Mouse (Mus musculus): ENCODE measurements around the gene Ufd1. TPM values are rescaled to one million over a fixed set of nuclear protein-coding genes. Genes with fewer than 3 reads are reported as not detected.

Ufd1 gene
- polyA plus RNA-seq, 1 experiment from 2014 or later, result 96.4 TPM

DNA sequence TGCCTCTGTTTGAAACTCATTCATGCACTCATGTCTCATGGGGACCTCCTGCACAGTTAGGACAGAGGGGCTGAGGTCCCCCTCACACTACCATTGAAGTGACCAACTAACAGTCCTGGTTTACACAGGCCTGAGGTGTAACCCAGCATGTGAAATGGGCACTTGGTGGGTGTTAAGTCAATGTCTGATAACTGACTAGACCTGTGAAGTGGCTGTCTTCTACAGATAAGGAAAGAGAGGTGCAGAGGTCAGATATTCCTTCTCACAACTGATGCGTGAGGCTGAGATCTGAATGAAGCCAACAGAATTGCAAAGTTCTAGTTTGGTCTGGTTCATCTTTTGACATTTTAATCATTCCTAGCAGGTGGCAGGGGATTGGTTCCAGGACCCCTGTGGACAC lies 26.1 kb upstream of the Ufd1 start:
- no peaks in the 10 kb centered on the region for H3K27me3 ChIP-seq (ENCODE audit: low read depth, poor library complexity, severe bottlenecking)
- H3K4me1 ChIP-seq, result no peaks in the 10 kb centered on the region
- no peak for DNase-seq (ENCODE audit: low spot score)
- peaks cover 95% of the 10 kb centered on the region for H3K36me3 ChIP-seq
- no peak overlapping the region for H3K4me3 ChIP-seq
- no peaks in the 10 kb centered on the region for H3K9me3 ChIP-seq (replicated peaks)
- H3K27ac ChIP-seq (replicated peaks), result no peak overlapping the region
- 85% methylated on average over 1 of the region's 1 CpGs for WGBS

DNA sequence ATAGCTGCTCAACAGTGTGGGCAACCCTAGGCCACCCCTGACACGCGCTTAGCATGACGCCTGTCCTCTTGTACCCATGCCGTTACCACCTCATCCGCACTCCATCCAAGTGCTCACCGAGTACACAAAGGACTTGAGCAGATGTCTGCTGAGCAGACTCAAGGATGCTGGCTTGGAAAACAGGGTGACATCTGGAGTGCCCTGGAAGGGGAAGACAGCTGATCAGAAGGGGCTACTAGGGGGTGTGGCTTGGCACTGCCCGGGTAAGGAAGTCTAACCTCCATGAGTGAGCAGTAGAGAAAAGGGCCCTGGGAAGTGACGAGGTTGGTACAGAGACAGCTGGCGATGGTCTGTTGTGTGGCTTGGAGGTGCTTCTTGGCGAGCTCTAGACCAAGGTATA lies 24.9 kb upstream of the Ufd1 start:
- Histone ChIP-seq H3K4me3 (no peak overlapping the region), H3K4me1 (no peaks in the 10 kb centered on the region), H3K36me3 (peaks cover 95% of the 10 kb centered on the region), H3K9me3 (replicated peaks) (no peaks in the 10 kb centered on the region), H3K27ac (replicated peaks) (no peak overlapping the region), H3K27me3 (ENCODE audit: low read depth, poor library complexity, severe bottlenecking) (no peaks in the 10 kb centered on the region)
- 94% methylated on average over 10 of the region's 10 CpGs for WGBS
- no peak for DNase-seq (ENCODE audit: low spot score)

DNA sequence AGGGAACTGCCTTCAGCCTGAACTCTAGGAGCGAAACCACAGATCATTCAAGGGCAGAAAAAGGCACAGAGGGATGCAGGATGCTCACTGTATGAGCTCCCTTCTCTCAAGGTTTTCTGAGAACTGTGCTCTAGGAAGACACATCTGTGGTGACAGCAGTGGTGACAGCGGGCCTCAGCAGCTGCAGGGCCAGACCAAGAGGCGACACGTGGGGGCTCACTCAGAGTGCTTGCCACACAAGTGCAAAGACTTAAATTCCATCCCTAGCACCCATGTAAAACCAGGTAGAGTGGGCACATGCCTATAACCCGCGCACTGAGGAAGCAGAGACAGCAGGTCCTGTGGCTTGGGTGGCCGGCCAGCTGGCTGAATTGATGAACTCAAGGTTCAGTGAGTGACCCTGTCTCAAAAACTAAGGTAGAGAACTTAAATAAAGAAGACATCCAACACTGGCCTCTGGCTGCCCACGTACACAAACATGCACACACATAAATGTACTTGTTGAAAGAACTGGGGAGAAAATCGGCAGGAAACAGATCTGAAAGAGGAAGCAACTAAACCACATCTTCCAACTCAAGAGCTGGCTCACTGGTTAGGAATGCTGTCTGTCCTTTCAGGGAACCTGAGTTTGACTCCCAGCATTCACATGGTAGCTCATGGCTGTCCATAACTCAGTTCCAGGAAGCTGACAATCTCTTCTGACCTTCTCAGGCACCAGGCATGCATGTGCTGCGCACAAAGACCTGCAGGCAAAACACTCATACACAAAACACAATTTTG lies 22.8 kb upstream of the Ufd1 start:
- DNase-seq (ENCODE audit: low spot score), result no peak
- WGBS, result 96% methylated on average over 10 of the region's 10 CpGs
- Histone ChIP-seq H3K4me3 (no peak overlapping the region), H3K27me3 (ENCODE audit: low read depth, poor library complexity, severe bottlenecking) (no peaks in the 10 kb centered on the region), H3K4me1 (no peaks in the 10 kb centered on the region), H3K9me3 (replicated peaks) (no peaks in the 10 kb centered on the region), H3K27ac (replicated peaks) (no peak overlapping the region), H3K36me3 (peaks cover 95% of the 10 kb centered on the region)

DNA sequence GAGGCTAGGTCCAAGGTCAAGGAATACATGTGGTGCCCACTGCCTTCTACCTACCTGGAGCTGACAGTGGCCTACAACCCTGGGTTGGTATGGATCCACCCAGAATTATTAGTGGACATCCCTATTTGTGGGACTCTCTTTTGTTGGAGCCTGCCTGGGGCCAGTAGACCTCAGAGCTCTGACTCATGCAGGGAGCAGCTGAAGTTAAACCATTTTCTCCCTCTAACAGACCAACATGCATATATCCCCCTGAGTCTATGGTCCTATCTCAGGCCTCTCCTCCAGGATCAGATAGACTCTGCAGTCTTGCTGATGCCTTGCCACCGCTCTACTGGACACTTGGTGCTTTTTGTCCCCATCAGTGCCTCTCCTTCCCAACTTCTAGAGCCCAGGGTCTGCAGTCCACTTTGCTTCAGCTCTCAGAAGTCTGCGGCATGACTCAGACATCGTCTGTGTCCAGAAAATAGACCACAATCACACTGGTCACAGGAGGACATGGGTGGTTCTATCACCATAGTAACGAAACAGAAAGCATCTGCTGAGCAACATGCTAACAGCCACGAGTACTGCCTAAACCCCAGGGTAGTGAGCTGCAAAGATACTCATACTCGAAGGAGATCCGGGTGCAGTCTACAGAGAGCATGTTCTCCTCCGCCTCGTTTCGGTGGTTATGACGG lies 16.2 kb upstream of the Ufd1 start:
- WGBS, result 94% methylated on average over 11 of the region's 11 CpGs
- no peak overlapping the region for H3K27ac ChIP-seq (replicated peaks)
- no peaks in the 10 kb centered on the region for H3K27me3 ChIP-seq (ENCODE audit: low read depth, poor library complexity, severe bottlenecking)
- no peak for DNase-seq (ENCODE audit: low spot score)
- no peaks in the 10 kb centered on the region for H3K4me1 ChIP-seq
- no peaks in the 10 kb centered on the region for H3K9me3 ChIP-seq (replicated peaks)
- no peak overlapping the region for H3K4me3 ChIP-seq
- H3K36me3 ChIP-seq, result peaks cover 99% of the 10 kb centered on the region

DNA sequence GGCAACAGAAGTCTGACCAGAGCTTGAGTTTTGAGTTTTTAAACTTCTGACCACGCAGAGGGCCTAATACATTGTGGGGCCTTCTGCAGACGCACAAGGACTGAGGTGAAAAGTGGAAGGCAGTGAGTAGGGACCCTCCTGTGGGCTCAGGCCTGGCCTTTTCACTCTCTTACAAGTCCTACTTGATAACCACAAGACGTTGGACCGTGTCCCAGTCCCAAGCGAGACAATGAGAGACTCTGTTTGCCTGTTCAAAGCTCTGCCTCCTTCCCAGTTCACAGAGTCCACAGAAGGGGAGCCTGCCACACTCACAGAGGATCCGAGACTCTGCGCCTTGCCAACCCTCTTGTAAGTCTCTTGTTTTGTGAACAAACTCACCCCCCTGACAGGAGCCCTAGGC lies 14.9 kb upstream of the Ufd1 start:
- no peaks in the 10 kb centered on the region for H3K27me3 ChIP-seq (ENCODE audit: low read depth, poor library complexity, severe bottlenecking)
- 96% methylated on average over 7 of the region's 7 CpGs for WGBS
- H3K4me3 ChIP-seq, result no peak overlapping the region
- no peak overlapping the region for H3K27ac ChIP-seq (replicated peaks)
- H3K4me1 ChIP-seq, result no peaks in the 10 kb centered on the region
- no peaks in the 10 kb centered on the region for H3K9me3 ChIP-seq (replicated peaks)
- DNase-seq (ENCODE audit: low spot score), result no peak
- peaks cover 99% of the 10 kb centered on the region for H3K36me3 ChIP-seq

DNA sequence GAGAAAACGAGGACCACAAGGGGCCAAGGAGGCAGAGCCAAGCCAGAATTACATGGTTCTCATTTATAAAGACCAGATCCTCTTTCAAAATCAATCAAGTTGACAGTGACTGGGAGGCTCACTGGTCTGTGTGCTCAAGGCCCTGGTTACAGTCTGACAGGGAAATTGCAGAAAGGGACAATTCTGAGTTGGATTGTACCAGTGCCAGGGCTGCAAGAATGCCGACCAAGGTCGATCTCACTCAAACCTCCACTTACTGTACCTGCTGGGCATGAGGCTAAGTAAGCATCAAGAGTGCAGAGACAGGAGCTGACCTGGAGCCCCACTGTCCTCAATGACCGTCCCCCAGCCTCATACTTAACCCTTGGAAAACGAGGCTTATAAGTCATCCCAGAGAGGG lies 13.4 kb upstream of the Ufd1 start:
- H3K4me1 ChIP-seq, result no peaks in the 10 kb centered on the region
- no peaks in the 10 kb centered on the region for H3K9me3 ChIP-seq (replicated peaks)
- no peak overlapping the region for H3K4me3 ChIP-seq
- WGBS, result 93% methylated on average over 5 of the region's 5 CpGs
- no peak overlapping the region for H3K27ac ChIP-seq (replicated peaks)
- DNase-seq (ENCODE audit: low spot score), result no peak
- H3K36me3 ChIP-seq, result peaks cover 94% of the 10 kb centered on the region
- no peaks in the 10 kb centered on the region for H3K27me3 ChIP-seq (ENCODE audit: low read depth, poor library complexity, severe bottlenecking)

DNA sequence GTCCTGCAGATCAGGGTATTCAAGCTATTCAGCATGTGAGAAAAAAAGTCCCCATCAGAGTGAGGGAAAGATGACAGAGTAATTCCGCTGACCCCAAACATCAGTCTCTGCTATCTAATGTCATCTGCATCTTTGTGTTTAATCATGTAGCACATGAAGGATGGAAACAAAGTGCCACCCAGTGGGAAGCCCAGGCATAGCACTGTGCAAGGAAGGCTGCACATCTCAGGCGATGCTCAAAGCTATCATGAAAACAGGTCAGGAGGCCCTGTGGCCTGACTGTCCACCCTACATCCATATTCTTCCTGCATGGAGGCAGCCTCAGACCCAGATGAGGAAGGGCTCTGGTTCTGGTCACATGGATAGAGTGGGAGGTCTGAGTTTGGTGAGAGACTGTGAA lies 12.7 kb upstream of the Ufd1 start:
- no peaks in the 10 kb centered on the region for H3K27me3 ChIP-seq (ENCODE audit: low read depth, poor library complexity, severe bottlenecking)
- WGBS, result 80% methylated on average over 2 of the region's 2 CpGs
- no peak overlapping the region for H3K4me3 ChIP-seq
- peak; percentile 37 for DNase-seq (ENCODE audit: low spot score)
- H3K9me3 ChIP-seq (replicated peaks), result no peaks in the 10 kb centered on the region
- H3K27ac ChIP-seq (replicated peaks), result no peak overlapping the region
- peaks cover 91% of the 10 kb centered on the region for H3K36me3 ChIP-seq
- no peaks in the 10 kb centered on the region for H3K4me1 ChIP-seq

DNA sequence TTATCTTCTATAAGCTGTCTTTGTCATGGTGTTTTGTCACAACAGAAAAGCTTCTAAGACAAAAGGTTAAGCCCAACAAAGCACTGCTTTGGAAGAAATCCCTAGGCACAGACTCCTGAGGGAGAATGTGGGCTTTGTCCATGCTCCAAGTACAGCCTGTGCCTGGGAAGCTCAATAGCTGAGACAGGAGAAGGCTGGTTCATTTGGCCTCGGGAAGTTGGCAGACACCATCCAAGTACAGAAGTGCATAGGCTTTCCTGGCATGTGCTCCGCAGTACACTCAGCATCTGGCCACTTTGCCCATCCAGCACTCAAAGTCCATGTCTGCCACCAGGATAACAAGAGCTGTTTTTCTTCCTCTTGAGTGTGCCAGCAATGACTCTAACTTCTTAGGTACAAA lies 5.8 kb upstream of the Ufd1 start:
- no peaks in the 10 kb centered on the region for H3K27me3 ChIP-seq (ENCODE audit: low read depth, poor library complexity, severe bottlenecking)
- H3K27ac ChIP-seq (replicated peaks), result no peak overlapping the region
- DNase-seq (ENCODE audit: low spot score), result no peak
- H3K36me3 ChIP-seq, result peaks cover 84% of the 10 kb centered on the region
- no peaks in the 10 kb centered on the region for H3K9me3 ChIP-seq (replicated peaks)
- no peak overlapping the region for H3K4me3 ChIP-seq
- 90% methylated on average over 2 of the region's 2 CpGs for WGBS
- peaks cover 7% of the 10 kb centered on the region for H3K4me1 ChIP-seq

DNA sequence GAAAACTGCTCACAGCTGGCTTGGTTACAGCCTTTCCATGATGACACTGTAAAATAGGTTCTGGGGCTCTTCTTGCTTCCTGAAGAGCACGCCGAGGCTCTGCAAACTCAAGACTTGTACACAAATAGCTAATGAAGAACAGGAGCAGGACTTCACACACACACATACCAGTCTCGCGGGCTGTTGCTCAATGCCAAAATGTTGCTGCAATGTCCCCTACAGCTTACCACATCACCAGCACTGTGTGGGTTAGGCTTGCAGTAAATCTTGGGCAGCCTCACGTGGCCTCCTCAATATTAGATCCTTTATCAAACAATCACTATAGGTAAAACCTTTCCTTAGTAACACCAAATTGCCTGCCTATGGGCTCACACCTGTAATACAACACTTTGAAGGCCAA lies 2.6 kb upstream of the Ufd1 start:
- Histone ChIP-seq H3K4me3 (no peak overlapping the region), H3K4me1 (peaks cover 26% of the 10 kb centered on the region), H3K9me3 (replicated peaks) (no peaks in the 10 kb centered on the region), H3K27ac (replicated peaks) (no peak overlapping the region), H3K27me3 (ENCODE audit: low read depth, poor library complexity, severe bottlenecking) (no peaks in the 10 kb centered on the region), H3K36me3 (peaks cover 61% of the 10 kb centered on the region)
- DNase-seq (ENCODE audit: low spot score), result no peak
- 95% methylated on average over 5 of the region's 5 CpGs for WGBS

DNA sequence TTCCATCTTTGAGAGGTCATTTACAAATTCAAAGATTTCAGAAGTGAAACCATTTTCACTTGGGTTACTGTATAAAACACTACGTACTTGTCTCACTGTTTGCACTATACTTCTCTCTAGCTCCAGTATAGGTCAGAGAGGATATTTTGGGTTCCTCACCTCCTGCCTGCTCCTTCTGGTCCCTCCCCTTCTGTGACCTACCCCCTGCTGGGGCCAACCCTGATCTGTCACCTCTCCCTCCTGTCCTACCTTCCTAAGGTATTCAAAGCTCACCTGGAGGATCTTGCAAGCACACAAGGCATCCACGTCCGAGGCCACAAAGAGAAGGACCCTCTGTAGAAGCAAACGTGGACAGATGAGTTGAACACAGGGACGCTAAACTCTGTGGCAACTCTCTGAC lies 547 bp upstream of the Ufd1 start:
- DNase-seq (ENCODE audit: low spot score), result no peak
- 10% methylated on average over 5 of the region's 5 CpGs for WGBS
- Histone ChIP-seq H3K27ac (replicated peaks) (peak overlapping the region; percentile 90), H3K36me3 (peaks cover 59% of the 10 kb centered on the region), H3K27me3 (ENCODE audit: low read depth, poor library complexity, severe bottlenecking) (no peaks in the 10 kb centered on the region), H3K4me1 (peaks cover 27% of the 10 kb centered on the region), H3K9me3 (replicated peaks) (no peaks in the 10 kb centered on the region), H3K4me3 (peak overlapping the region; percentile 91)

DNA sequence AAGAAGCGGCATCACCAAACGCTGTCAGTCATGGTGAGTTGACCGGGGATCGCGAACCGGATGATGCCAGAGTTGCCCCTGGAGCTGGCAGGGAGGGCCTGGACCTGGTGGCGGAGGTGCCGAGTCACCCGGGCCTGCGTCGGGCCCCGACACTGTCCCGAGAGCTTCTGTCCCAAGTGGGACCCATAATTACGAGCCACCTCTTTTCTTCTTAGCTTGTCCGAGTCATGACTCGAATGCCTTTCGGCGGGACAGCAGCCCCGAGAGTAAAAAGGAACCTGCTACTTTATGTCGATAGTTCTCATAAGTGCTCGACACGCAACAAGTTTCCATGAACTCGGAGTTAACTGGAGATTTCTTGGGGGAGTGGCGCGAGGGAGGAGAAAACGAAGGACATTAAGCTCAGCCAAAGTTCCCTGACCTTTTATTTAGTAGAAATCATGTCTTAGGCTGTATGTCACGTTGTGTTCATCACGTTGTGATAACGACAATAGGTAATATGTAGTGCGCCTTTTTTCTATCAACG lies 869 bp downstream of the Ufd1 start:
- H3K27me3 ChIP-seq (ENCODE audit: low read depth, poor library complexity, severe bottlenecking), result no peaks in the 10 kb centered on the region
- 3% methylated on average over 31 of the region's 31 CpGs for WGBS
- peaks cover 27% of the 10 kb centered on the region for H3K4me1 ChIP-seq
- H3K36me3 ChIP-seq, result peaks cover 59% of the 10 kb centered on the region
- DNase-seq (ENCODE audit: low spot score), result no peak
- peak overlapping the region; percentile 90 for H3K27ac ChIP-seq (replicated peaks)
- peak overlapping the region; percentile 91 for H3K4me3 ChIP-seq
- no peaks in the 10 kb centered on the region for H3K9me3 ChIP-seq (replicated peaks)

DNA sequence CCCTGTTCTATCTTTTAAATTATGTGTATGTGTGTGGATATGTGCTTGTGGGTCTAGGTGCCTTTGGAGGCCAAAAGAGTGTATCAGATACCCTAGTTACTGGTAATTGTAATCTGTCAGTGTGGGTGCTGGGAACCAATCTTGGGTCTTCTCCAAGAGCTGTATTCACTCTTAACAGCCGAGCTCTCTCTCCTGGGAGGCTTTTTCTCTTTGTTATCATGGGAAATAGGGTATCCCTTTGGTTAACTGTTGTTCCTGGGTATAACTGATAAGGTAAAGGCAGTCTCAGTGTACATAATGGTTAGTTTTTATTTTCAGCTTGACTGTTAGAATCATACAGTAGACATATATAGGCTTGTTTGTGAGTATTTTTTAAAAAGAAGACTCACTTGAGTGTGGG lies 10.8 kb downstream of the Ufd1 start:
- no peaks in the 10 kb centered on the region for H3K27me3 ChIP-seq (ENCODE audit: low read depth, poor library complexity, severe bottlenecking)
- H3K36me3 ChIP-seq, result peaks cover 100% of the 10 kb centered on the region
- H3K4me3 ChIP-seq, result no peak overlapping the region
- WGBS, result 88% methylated on average over 1 of the region's 1 CpGs
- no peak overlapping the region for H3K27ac ChIP-seq (replicated peaks)
- DNase-seq (ENCODE audit: low spot score), result no peak
- no peaks in the 10 kb centered on the region for H3K4me1 ChIP-seq
- no peaks in the 10 kb centered on the region for H3K9me3 ChIP-seq (replicated peaks)

DNA sequence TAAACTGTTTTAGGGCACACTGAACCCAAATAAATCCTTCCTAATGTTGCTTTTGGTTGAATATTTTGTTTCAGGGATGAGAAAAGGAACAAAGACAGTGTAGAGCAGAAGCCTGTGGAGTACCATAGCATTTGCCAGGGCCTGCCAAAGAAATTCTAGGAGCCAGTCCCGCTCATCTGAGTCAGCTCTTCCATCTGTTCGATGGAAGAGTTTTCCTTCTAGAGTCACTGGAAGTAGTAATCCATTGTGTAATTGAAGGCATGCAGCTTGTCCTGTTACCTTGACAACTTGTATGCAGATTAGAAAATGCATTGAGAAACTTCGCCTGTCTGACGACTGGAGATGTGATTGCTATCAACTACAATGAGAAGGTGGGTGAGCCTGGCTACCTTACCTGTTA lies 11.3 kb downstream of the Ufd1 start:
- Histone ChIP-seq H3K9me3 (replicated peaks) (no peaks in the 10 kb centered on the region), H3K36me3 (peaks cover 100% of the 10 kb centered on the region), H3K4me1 (no peaks in the 10 kb centered on the region), H3K27ac (replicated peaks) (no peak overlapping the region), H3K4me3 (no peak overlapping the region), H3K27me3 (ENCODE audit: low read depth, poor library complexity, severe bottlenecking) (no peaks in the 10 kb centered on the region)
- WGBS, result 75% methylated on average over 4 of the region's 4 CpGs
- no peak for DNase-seq (ENCODE audit: low spot score)

Measured in midbrain, embryonic 10.5 days (tissue).